Mouse (Mus musculus): ENCODE measurements around the gene Sh2b3. TPM values are rescaled to one million over a fixed set of nuclear protein-coding genes. Genes with fewer than 3 reads are reported as not detected.
A peak's percentile ranks its signal among the peaks of the same experiment; 100 is the strongest.

Sh2b3 gene
- polyA plus RNA-seq, 1 experiment from 2014 or later = 10.2 TPM

DNA sequence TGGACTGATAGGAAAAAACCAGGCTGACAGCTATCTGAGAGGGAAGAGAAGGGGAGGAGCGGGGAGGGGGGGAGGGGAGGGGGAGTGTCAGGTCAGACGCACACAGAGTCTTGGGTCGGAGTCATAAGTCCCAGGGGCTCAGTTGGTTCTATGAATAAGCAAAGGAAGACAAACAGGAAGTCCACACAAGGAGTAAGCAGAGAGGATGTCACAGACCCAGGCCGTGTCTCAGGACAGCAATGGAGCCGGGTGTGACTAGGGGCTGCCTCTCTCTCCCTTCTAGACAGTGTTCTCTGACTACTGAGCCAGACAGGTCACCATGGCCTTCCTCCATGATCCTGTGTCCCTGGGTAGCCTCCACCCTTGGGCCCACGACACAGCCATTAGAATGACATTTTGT is 33.4 kb upstream of the Sh2b3 start:
- 81% methylated on average over 6 of the region's 6 CpGs for WGBS
- H3K4me3 ChIP-seq (ENCODE audit: low read depth, low read length) = no peak overlapping the region
- H3K9ac ChIP-seq (ENCODE audit: low read length) = no peak overlapping the region
- no peaks in the 10 kb centered on the region for H3K9me3 ChIP-seq (ENCODE audit: control insufficient read depth, low read length)
- DNase-seq (ENCODE audit: low spot score) (no peak), ATAC-seq (ENCODE audit: insufficient number of reproducible peaks, low FRiP score, low TSS enrichment, low read depth) (no peak)
- no peaks in the 10 kb centered on the region for H3K4me1 ChIP-seq (ENCODE audit: control insufficient read depth, insufficient read depth, low read length)
- no peak overlapping the region for H3K27ac ChIP-seq (replicated peaks; ENCODE audit: low read depth, low read length)
- H3K27me3 ChIP-seq (ENCODE audit: control insufficient read depth, insufficient read depth, low read length) = no peaks in the 10 kb centered on the region
- no peaks in the 10 kb centered on the region for H3K36me3 ChIP-seq (ENCODE audit: control insufficient read depth, insufficient read depth, low read length)
- no peak overlapping the region for H3K4me2 ChIP-seq (ENCODE audit: low read depth, severe bottlenecking)

GRCm38 (mm10) chr5:121867963-121868362 is 30.5 kb upstream of the Sh2b3 start:
- ATAC-seq (ENCODE audit: insufficient number of reproducible peaks, low FRiP score, low TSS enrichment, low read depth) (no peak), DNase-seq (ENCODE audit: low spot score) (no peak)
- Histone ChIP-seq H3K4me2 (ENCODE audit: low read depth, severe bottlenecking) (no peak overlapping the region), H3K27ac (replicated peaks; ENCODE audit: low read depth, low read length) (no peak overlapping the region), H3K4me3 (ENCODE audit: low read depth, low read length) (no peak overlapping the region), H3K9me3 (ENCODE audit: control insufficient read depth, low read length) (no peaks in the 10 kb centered on the region), H3K36me3 (ENCODE audit: control insufficient read depth, insufficient read depth, low read length) (no peaks in the 10 kb centered on the region), H3K4me1 (ENCODE audit: control insufficient read depth, insufficient read depth, low read length) (0 out of 2 replicates have a peak, but pooled peaks cover 2% of the 10 kb centered on the region), H3K27me3 (ENCODE audit: control insufficient read depth, insufficient read depth, low read length) (no peaks in the 10 kb centered on the region), H3K9ac (ENCODE audit: low read length) (no peak overlapping the region)
- WGBS = 68% methylated on average over 5 of the region's 5 CpGs

GRCm38 (mm10) chr5:121864330-121864729 is 26.9 kb upstream of the Sh2b3 start:
- WGBS = 6% methylated on average over 3 of the region's 11 CpGs
- ATAC-seq (ENCODE audit: insufficient number of reproducible peaks, low FRiP score, low TSS enrichment, low read depth) (no peak), DNase-seq (ENCODE audit: low spot score) (no peak)
- H3K4me1 ChIP-seq (ENCODE audit: control insufficient read depth, insufficient read depth, low read length) = 0 out of 2 replicates have a peak, but pooled peaks cover 2% of the 10 kb centered on the region
- H3K4me2 ChIP-seq (ENCODE audit: low read depth, severe bottlenecking) = peak overlapping the region; percentile 38
- H3K27ac ChIP-seq (replicated peaks; ENCODE audit: low read depth, low read length) = no peak overlapping the region
- H3K9ac ChIP-seq (ENCODE audit: low read length) = peak overlapping the region; percentile 43
- H3K36me3 ChIP-seq (ENCODE audit: control insufficient read depth, insufficient read depth, low read length) = no peaks in the 10 kb centered on the region
- no peaks in the 10 kb centered on the region for H3K9me3 ChIP-seq (ENCODE audit: control insufficient read depth, low read length)
- no peaks in the 10 kb centered on the region for H3K27me3 ChIP-seq (ENCODE audit: control insufficient read depth, insufficient read depth, low read length)
- H3K4me3 ChIP-seq (ENCODE audit: low read depth, low read length) = no peak overlapping the region

GRCm38 (mm10) chr5:121861964-121862363 is 24.5 kb upstream of the Sh2b3 start:
- DNase-seq (ENCODE audit: low spot score) (no peak), ATAC-seq (ENCODE audit: insufficient number of reproducible peaks, low FRiP score, low TSS enrichment, low read depth) (no peak)
- H3K9me3 ChIP-seq (ENCODE audit: control insufficient read depth, low read length) = no peaks in the 10 kb centered on the region
- no peaks in the 10 kb centered on the region for H3K27me3 ChIP-seq (ENCODE audit: control insufficient read depth, insufficient read depth, low read length)
- no peak overlapping the region for H3K4me3 ChIP-seq (ENCODE audit: low read depth, low read length)
- H3K27ac ChIP-seq (replicated peaks; ENCODE audit: low read depth, low read length) = no peak overlapping the region
- no peaks in the 10 kb centered on the region for H3K36me3 ChIP-seq (ENCODE audit: control insufficient read depth, insufficient read depth, low read length)
- H3K4me2 ChIP-seq (ENCODE audit: low read depth, severe bottlenecking) = no peak overlapping the region
- no peak overlapping the region for H3K9ac ChIP-seq (ENCODE audit: low read length)
- 58% methylated on average over 5 of the region's 5 CpGs for WGBS
- 0 out of 2 replicates have a peak, but pooled peaks cover 2% of the 10 kb centered on the region for H3K4me1 ChIP-seq (ENCODE audit: control insufficient read depth, insufficient read depth, low read length)

DNA sequence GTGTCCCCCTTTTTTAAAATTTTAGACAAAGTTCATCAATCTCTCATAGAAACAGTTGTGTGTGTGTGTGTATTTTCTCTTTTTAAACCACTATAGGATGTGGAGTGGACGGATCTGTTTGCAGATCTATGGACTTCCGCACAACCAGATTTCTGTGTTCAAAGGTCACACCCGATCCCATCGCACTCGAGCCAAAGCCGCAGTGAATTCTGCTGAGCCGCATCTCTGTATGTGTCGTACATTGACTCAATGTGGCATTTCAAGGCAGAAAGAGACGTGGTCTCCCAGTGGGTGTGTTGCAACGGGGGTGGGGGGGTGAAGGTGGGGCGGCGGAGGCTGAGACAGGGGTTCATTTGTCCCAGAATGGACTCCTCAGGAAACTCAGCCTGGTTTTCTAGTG is 21.0 kb upstream of the Sh2b3 start:
- Histone ChIP-seq H3K9me3 (ENCODE audit: control insufficient read depth, low read length) (no peaks in the 10 kb centered on the region), H3K9ac (ENCODE audit: low read length) (no peak overlapping the region), H3K27me3 (ENCODE audit: control insufficient read depth, insufficient read depth, low read length) (no peaks in the 10 kb centered on the region), H3K4me1 (ENCODE audit: control insufficient read depth, insufficient read depth, low read length) (no peaks in the 10 kb centered on the region), H3K36me3 (ENCODE audit: control insufficient read depth, insufficient read depth, low read length) (peaks cover 5% of the 10 kb centered on the region), H3K27ac (replicated peaks; ENCODE audit: low read depth, low read length) (no peak overlapping the region), H3K4me3 (ENCODE audit: low read depth, low read length) (no peak overlapping the region), H3K4me2 (ENCODE audit: low read depth, severe bottlenecking) (no peak overlapping the region)
- WGBS = 90% methylated on average over 12 of the region's 12 CpGs
- ATAC-seq (ENCODE audit: insufficient number of reproducible peaks, low FRiP score, low TSS enrichment, low read depth) = no peak
- no peak for DNase-seq (ENCODE audit: low spot score)

- Histone ChIP-seq H3K4me1 (ENCODE audit: control insufficient read depth, insufficient read depth, low read length) (no peaks in the 10 kb centered on the region), H3K27ac (replicated peaks; ENCODE audit: low read depth, low read length) (no peak overlapping the region), H3K36me3 (ENCODE audit: control insufficient read depth, insufficient read depth, low read length) (peaks cover 16% of the 10 kb centered on the region), H3K9ac (ENCODE audit: low read length) (no peak overlapping the region), H3K9me3 (ENCODE audit: control insufficient read depth, low read length) (no peaks in the 10 kb centered on the region), H3K4me2 (ENCODE audit: low read depth, severe bottlenecking) (no peak overlapping the region), H3K27me3 (ENCODE audit: control insufficient read depth, insufficient read depth, low read length) (no peaks in the 10 kb centered on the region), H3K4me3 (ENCODE audit: low read depth, low read length) (no peak overlapping the region)
- WGBS = 87% methylated on average over 11 of the region's 11 CpGs
- DNase-seq (ENCODE audit: low spot score) = no peak
- no peak for ATAC-seq (ENCODE audit: insufficient number of reproducible peaks, low FRiP score, low TSS enrichment, low read depth)
Measured at GRCm38 (mm10) chr5:121856740-121857139, 19.3 kb upstream of the Sh2b3 start.

DNA sequence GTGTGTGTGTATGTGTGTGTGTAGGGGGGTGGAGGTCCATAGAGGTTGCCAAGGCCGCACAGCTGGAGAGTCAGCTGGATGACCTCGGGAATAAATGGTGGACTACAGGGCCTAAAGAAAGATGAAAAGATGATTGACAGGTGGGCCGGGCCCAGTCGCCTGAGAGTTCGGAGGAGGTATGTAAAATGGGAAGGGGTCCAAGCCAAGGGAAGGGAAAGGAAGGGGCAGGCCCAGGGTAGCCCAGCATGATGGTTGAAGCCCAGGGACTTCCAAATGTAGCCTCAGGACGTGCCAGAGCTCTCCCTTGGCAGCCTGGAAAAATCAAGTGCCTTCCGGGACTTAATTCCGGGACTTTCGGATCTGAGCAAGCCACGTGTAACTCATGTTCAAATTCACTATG is 17.3 kb upstream of the Sh2b3 start:
- Histone ChIP-seq H3K9me3 (ENCODE audit: control insufficient read depth, low read length) (no peaks in the 10 kb centered on the region), H3K27me3 (ENCODE audit: control insufficient read depth, insufficient read depth, low read length) (no peaks in the 10 kb centered on the region), H3K4me2 (ENCODE audit: low read depth, severe bottlenecking) (no peak overlapping the region), H3K36me3 (ENCODE audit: control insufficient read depth, insufficient read depth, low read length) (peaks cover 21% of the 10 kb centered on the region), H3K9ac (ENCODE audit: low read length) (no peak overlapping the region), H3K4me3 (ENCODE audit: low read depth, low read length) (no peak overlapping the region), H3K4me1 (ENCODE audit: control insufficient read depth, insufficient read depth, low read length) (peaks cover 12% of the 10 kb centered on the region), H3K27ac (replicated peaks; ENCODE audit: low read depth, low read length) (no peak overlapping the region)
- no peak for DNase-seq (ENCODE audit: low spot score)
- WGBS = 89% methylated on average over 10 of the region's 10 CpGs
- no peak for ATAC-seq (ENCODE audit: insufficient number of reproducible peaks, low FRiP score, low TSS enrichment, low read depth)

DNA sequence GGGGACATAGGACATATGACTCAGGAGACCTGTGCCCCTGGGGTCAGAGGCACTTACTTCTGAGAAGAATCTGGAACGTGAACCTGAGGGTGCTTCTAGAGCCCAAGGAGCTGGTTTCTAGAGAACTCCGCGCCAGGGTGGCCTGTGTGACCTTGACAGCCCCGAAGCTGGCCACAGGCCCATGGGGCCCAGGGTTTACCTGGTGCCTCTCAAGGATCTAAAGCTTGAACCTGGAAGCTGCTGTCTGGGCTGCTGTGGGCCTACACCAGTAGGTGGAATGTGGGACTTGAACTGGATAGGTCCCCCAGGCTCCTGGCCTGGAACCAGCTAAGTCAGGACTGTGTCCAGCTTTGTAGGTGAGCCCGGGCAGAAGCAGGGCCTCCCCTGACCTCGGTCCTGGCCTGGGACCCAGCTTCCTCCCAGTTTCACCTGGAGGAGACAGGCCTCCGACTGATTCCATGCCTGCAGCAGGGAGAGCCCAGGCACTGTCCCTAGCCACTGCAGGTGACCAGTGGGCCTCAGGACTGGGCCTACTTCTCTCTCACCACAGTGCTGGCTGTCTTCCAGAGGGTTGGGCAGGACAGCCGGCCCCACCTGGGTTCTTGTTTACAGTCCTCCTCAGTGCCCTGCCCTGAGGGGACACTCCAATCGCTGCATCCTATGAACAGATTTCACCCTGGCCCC is 16.1 kb upstream of the Sh2b3 start:
- Histone ChIP-seq H3K27me3 (ENCODE audit: control insufficient read depth, insufficient read depth, low read length) (no peaks in the 10 kb centered on the region), H3K36me3 (ENCODE audit: control insufficient read depth, insufficient read depth, low read length) (peaks cover 21% of the 10 kb centered on the region), H3K4me2 (ENCODE audit: low read depth, severe bottlenecking) (no peak overlapping the region), H3K9ac (ENCODE audit: low read length) (no peak overlapping the region), H3K27ac (replicated peaks; ENCODE audit: low read depth, low read length) (no peak overlapping the region), H3K4me1 (ENCODE audit: control insufficient read depth, insufficient read depth, low read length) (peaks cover 14% of the 10 kb centered on the region), H3K4me3 (ENCODE audit: low read depth, low read length) (no peak overlapping the region), H3K9me3 (ENCODE audit: control insufficient read depth, low read length) (no peaks in the 10 kb centered on the region)
- ATAC-seq (ENCODE audit: insufficient number of reproducible peaks, low FRiP score, low TSS enrichment, low read depth) (no peak), DNase-seq (ENCODE audit: low spot score) (no peak)
- 90% methylated on average over 9 of the region's 9 CpGs for WGBS
